Mouse (Mus musculus) MEL (cell line): Measurements from ENCODE around the gene Pnpla2. TPM values are rescaled to one million over a fixed set of nuclear protein-coding genes. Genes with fewer than 3 reads are reported as not detected.

Experiments used
- DNase-seq: peaks from one replicate; pipeline ENCODE4 v3.0.0; 2011; ENCODE audit warnings: low read depth, low spot score
- H3K27ac ChIP-seq: 2 replicates; pipeline ENCODE4 v1.5.1; 2012; ENCODE audit warnings: low read depth, mild to moderate bottlenecking, control low read depth, low read length, moderate library complexity; ENCODE audit not compliant: control insufficient read depth
- H3K27me3 ChIP-seq, 2 experiments: fragments of 150-350 bp in 1 of 2; sonication (generic) in 1 of 2; 2 replicates each; pipeline ENCODE4 v1.6.1; 2012; ENCODE audit warnings: low read length in 2 of 2, mild to moderate bottlenecking in 2 of 2, improper control_type of control experiment in 1 of 2, moderate library complexity in 1 of 2; ENCODE audit not compliant: insufficient read depth in 2 of 2, control insufficient read depth in 1 of 2
- H3K36me3 ChIP-seq, 2 experiments: 2 replicates each; pipeline ENCODE4 v1.6.1; 2012 to 2014; ENCODE audit warnings: low read length in 2 of 2, improper control_type of control experiment in 1 of 2, inconsistent platforms in 1 of 2, mild to moderate bottlenecking in 1 of 2; ENCODE audit not compliant: insufficient read depth in 2 of 2, control insufficient read depth in 1 of 2
- H3K4me1 ChIP-seq, 2 experiments: fragments of 150-350 bp in 1 of 2; sonication (generic) in 1 of 2; 2 replicates each; pipeline ENCODE4 v1.6.1; 2012; ENCODE audit warnings: low read length in 2 of 2, improper control_type of control experiment in 1 of 2, mild to moderate bottlenecking in 1 of 2; ENCODE audit not compliant: insufficient read depth in 2 of 2, control insufficient read depth in 1 of 2
- H3K4me3 ChIP-seq, 2 experiments: fragments of 150-350 bp in 1 of 2; sonication (generic) in 1 of 2; 2 replicates each; pipeline ENCODE4 v1.5.1; 2012; ENCODE audit warnings: low read depth in 2 of 2, low read length in 2 of 2, mild to moderate bottlenecking in 2 of 2, moderate library complexity in 2 of 2, control low read depth in 1 of 2, improper control_type of control experiment in 1 of 2; ENCODE audit not compliant: control insufficient read depth in 1 of 2, insufficient read depth in 1 of 2
- H3K79me2 ChIP-seq: 2 replicates; pipeline ENCODE4 v1.6.1; 2012; ENCODE audit warnings: mild to moderate bottlenecking, low read length, moderate library complexity; ENCODE audit not compliant: control insufficient read depth, poor library complexity, insufficient read depth
- H3K9ac ChIP-seq: 2 replicates; pipeline ENCODE4 v1.6.1; 2012; ENCODE audit warnings: low read depth, mild to moderate bottlenecking, control low read depth, low read length, moderate library complexity; ENCODE audit not compliant: control insufficient read depth, poor library complexity, severe bottlenecking
- H3K9me3 ChIP-seq: fragments of 150-350 bp; sonication (generic); replicated peaks from 2 replicates; pipeline ENCODE4 v1.6.1; 2012; ENCODE audit warnings: mild to moderate bottlenecking, low read length, improper control_type of control experiment, moderate library complexity; ENCODE audit not compliant: insufficient read depth
- BHLHE40 ChIP-seq: IDR thresholded peaks from 2 replicates; pipeline ENCODE4 v1.6.1; 2012; ENCODE audit warnings: low read depth, mild to moderate bottlenecking, inconsistent platforms, low read length, improper control_type of control experiment, borderline replicate concordance
- CHD1 ChIP-seq: IDR thresholded peaks from 2 replicates; pipeline ENCODE4 v1.6.1; 2012; ENCODE audit warnings: low read depth, mild to moderate bottlenecking, inconsistent platforms, low read length, improper control_type of control experiment
- CTCF ChIP-seq, 3 experiments: IDR thresholded peaks in 2 of 3; conservative IDR thresholded peaks in 1 of 3; 2 replicates each; pipeline ENCODE4 v1.5.1; 2011 to 2012; ENCODE audit warnings: low read length in 3 of 3, low read depth in 2 of 3, mild to moderate bottlenecking in 2 of 3, improper control_type of control experiment in 1 of 3, inconsistent platforms in 1 of 3, mixed read lengths in 1 of 3, moderate library complexity in 1 of 3; ENCODE audit not compliant: control insufficient read depth in 1 of 3, insufficient read depth in 1 of 3, poor library complexity in 1 of 3, severe bottlenecking in 1 of 3
- JUND ChIP-seq: IDR thresholded peaks from 2 replicates; pipeline ENCODE4 v1.6.1; 2011; ENCODE audit warnings: low read depth, mild to moderate bottlenecking, improper control_type of control experiment, low read length
- MAX ChIP-seq: IDR thresholded peaks from 2 replicates; pipeline ENCODE4 v1.6.1; 2011; ENCODE audit warnings: low read length, improper control_type of control experiment
- MYB ChIP-seq: IDR thresholded peaks from 2 replicates; pipeline ENCODE4 v1.6.1; 2011; ENCODE audit warnings: mild to moderate bottlenecking, low read depth, low read length, improper control_type of control experiment
- NELFE ChIP-seq: IDR thresholded peaks from 2 replicates; pipeline ENCODE4 v1.6.1; 2011; ENCODE audit warnings: low read depth, low read length, improper control_type of control experiment
- RCOR1 ChIP-seq: IDR thresholded peaks from 2 replicates; pipeline ENCODE4 v1.6.1; 2012; ENCODE audit warnings: low read depth, mild to moderate bottlenecking, inconsistent platforms, low read length, improper control_type of control experiment
- SIN3A ChIP-seq: IDR thresholded peaks from 2 replicates; pipeline ENCODE4 v1.6.1; 2012; ENCODE audit warnings: low read length, improper control_type of control experiment, inconsistent platforms
- TAL1 ChIP-seq: IDR thresholded peaks from 2 replicates; pipeline ENCODE4 v1.6.1; 2012; ENCODE audit warnings: mild to moderate bottlenecking, inconsistent platforms, low read length, moderate library complexity, mixed read lengths
- UBTF ChIP-seq: IDR thresholded peaks from 2 replicates; pipeline ENCODE4 v1.6.1; 2012; ENCODE audit warnings: low read depth, mild to moderate bottlenecking, inconsistent platforms, low read length, improper control_type of control experiment, moderate library complexity, borderline replicate concordance; ENCODE audit not compliant: insufficient read depth
- USF1 ChIP-seq: IDR thresholded peaks from 2 replicates; pipeline ENCODE4 v1.6.1; 2014; ENCODE audit warnings: low read depth, mild to moderate bottlenecking, inconsistent platforms, low read length, improper control_type of control experiment, moderate library complexity
- ZKSCAN1 ChIP-seq: IDR thresholded peaks from 2 replicates; pipeline ENCODE4 v1.6.1; 2012; ENCODE audit warnings: low read depth, mild to moderate bottlenecking, inconsistent platforms, low read length, improper control_type of control experiment, moderate library complexity
- ZMIZ1 ChIP-seq: IDR thresholded peaks from 2 replicates; pipeline ENCODE4 v1.6.1; 2012; ENCODE audit warnings: low read depth, mild to moderate bottlenecking, inconsistent platforms, low read length, improper control_type of control experiment, moderate library complexity
- polyA plus RNA-seq, 2 experiments: library from polyadenylated mRNA; stranded (reverse) in 1 of 2; unstranded in 1 of 2; fragments of >175 nt in 1 of 2; fragments of >200 nt in 1 of 2; gene quantifications; 2 replicates each; pipeline versions ENCODE4 v1.2.1 to v1.2.4; 2012; ENCODE audit warnings: low replicate concordance in 2 of 2, low read depth in 1 of 2; ENCODE audit not compliant: insufficient read length in 2 of 2, insufficient read depth in 1 of 2, missing spikeins in 1 of 2
- total RNA-seq: library from RNA; depleted of rRNA; stranded (reverse); fragments of 300-350 nt; gene quantifications from 2 replicates; pipeline ENCODE4 v1.2.3, GENCODE M21; 2012

Pnpla2 gene
- total and polyA plus RNA-seq, 3 experiments: 8.3 to 38.6 TPM; not detected in 1

DNA sequence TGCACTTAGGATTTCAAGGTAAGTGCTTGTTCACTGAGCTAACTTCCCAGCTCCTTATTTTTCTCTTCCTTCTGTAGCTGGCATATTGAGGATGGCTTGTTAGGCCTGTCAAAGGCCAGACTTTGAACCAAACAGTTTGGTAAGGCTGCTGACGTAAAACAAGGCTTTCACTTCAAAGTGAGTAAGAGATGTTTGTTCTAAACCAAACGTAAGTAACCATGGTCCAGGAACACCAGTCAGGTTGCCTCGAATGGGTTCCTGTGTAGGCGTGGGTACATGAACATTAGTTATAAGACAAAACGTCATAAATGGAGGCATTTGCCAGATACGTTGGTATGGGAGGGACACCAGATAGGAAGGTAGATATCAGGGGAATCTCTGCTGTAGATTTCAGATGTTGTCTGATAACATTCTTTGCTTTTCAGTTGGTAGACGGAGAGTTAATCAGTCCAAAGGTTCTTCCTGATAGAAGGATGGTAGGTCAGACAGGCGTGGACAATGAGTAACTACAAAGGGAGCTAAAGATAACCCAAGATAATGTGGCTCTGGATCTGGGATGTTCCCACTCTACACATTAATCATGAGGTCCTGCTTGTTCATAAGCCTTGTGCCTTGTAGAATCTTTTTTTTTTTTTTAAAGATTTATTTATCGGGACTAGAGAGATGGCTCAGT lies 34.8 kb upstream of the Pnpla2 start:
- peaks cover 5 to 11% of the 10 kb centered on the region in 2 experiments; a peak in 3 of 4 replicates for H3K4me1 ChIP-seq
- DNase-seq: no peak
- no peaks in the 10 kb centered on the region; a peak in 1 of 4 replicates for H3K27me3 ChIP-seq
- H3K9me3 ChIP-seq: no peaks in the 10 kb centered on the region
- peaks cover 0 to 6% of the 10 kb centered on the region in 2 experiments; a peak in 2 of 4 replicates for H3K36me3 ChIP-seq
- H3K4me3 ChIP-seq: no peak overlapping the region
- H3K79me2 ChIP-seq: no peaks in the 10 kb centered on the region
- no peak overlapping the region for H3K9ac ChIP-seq
- TF ChIP-seq TAL1 (no peak), ZKSCAN1 (no peak), RCOR1 (no peak), NELFE (no peak), SIN3A (no peak), MYB (no peak), MAX (no peak), USF1 (no peak), UBTF (no peak), CTCF (IDR thresholded peaks at IDR 0.05 in 2 of 3, conservative IDR thresholded peaks at IDR 0.05 in 1 of 3; ENCODE audit: control insufficient read depth in 1 of 3, insufficient read depth in 1 of 3, low read depth in 2 of 3, low read length in 3 of 3, poor library complexity in 1 of 3, severe bottlenecking in 1 of 3) (no peak), BHLHE40 (no peak), ZMIZ1 (no peak)
- no peak overlapping the region for H3K27ac ChIP-seq

DNA sequence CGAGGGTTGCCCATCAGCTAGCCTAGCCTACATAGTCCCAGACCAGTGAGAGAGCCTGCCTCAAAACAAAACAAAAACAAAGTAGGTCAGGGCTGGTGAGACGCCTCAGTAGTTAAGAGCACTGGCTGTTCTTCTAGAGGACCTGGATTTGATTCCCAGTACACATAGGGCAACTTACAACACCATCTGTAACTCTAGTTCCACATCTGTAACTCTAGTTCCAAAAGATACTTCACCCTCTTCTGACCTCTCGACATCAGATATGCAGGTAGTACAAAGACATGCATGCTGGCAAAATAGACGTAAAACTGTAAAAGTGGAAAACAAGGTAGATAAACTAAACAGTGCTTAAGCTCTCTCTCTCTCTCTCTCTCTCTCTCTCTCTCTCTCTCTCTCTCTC lies 31.2 kb upstream of the Pnpla2 start:
- Histone ChIP-seq H3K9me3 (no peaks in the 10 kb centered on the region), H3K4me3 (no peak overlapping the region), H3K4me1 (peaks cover under 1 to 4% of the 10 kb centered on the region in 2 experiments; a peak in 3 of 4 replicates), H3K27me3 (no peaks in the 10 kb centered on the region; a peak in 1 of 4 replicates), H3K79me2 (no peaks in the 10 kb centered on the region), H3K9ac (no peak overlapping the region), H3K36me3 (peaks cover 0 to 1% of the 10 kb centered on the region in 2 experiments; a peak in 1 of 4 replicates), H3K27ac (no peak overlapping the region)
- TF ChIP-seq CHD1 (no peak), JUND (0 out of 2 replicates have a peak, but pooled peaks have one; percentile 71)
- DNase-seq: no peak
